Mouse (Mus musculus) cerebellum, postnatal 36 days (tissue): ENCODE data around the gene Dnal1.

ENCODE experiments used
- DNase-seq, 2 experiments: peaks; one replicate each; pipeline ENCODE4 v3.0.0; 2021 to 2022; ENCODE audit warnings: mixed read lengths in 2 of 2

The Dnal1 gene

DNA sequence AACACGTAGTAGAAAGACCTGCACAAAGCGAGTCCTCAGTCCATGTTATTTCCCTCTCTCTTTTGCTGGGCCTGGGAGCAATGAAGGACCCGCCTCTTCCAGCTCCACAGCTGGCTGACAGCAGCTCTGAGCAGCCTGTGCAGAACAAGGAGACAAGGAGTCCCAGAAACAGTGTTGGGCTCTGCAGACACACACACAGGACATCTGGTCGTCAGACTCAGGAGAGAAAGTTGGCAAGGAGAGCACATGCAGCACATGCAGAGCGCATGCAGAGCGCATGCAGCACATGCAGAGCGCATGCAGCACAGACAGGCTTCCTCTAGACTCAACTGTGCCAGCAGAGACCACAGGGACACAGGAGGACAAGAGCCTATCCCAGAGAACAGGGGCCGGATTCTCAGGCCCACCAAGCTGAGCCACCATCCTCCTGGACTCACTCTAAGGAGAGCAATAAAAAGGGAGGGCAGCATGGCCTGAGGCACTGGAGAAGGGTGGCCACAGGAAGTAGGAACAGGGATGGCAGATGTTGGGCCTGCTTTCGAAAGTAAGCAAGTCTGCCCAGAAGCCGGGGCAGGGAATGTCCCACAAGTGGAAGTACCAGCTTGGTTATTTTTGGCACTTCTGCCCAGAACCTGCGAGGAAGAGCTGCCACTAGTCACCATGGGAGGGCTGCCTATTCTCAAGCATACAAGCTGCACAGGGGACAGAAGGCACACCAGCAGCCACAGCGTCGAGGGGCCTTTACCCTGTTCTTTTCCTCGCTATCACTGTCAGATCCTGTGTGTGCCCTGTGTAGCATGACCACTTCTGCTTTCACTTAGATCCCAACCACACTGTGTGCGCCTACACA, 73.8 kb downstream of the Dnal1 start:
- DNase-seq, result no peak

DNA sequence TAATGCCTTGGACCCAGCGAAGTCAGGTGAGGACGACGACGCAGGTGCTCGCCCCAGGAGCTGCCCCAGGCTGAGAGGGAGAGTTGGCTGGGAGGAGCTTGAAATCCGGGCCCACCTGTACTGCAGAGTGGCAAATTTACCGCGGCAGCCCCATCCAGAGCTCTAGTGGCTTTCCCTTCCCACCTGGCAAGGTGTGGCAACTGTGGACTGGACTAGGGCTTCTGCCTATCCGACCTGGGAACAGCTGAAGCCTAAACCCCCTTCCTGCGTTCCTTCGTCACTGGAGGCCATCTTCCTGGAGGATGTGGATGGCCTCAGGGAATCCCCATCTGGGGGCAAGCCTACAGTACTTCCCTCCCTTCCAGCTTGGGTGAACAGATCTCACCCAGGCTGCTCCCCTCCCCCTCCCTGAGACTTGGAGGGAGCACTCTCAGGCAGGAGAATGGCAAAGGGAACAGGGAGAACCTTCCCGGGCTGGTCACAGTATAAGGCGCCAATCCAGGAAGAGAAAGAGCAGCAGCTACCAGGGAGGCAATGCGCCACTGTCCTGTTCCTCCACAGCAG, 74.8 kb downstream of the Dnal1 start:
- DNase-seq, result no peak

DNA sequence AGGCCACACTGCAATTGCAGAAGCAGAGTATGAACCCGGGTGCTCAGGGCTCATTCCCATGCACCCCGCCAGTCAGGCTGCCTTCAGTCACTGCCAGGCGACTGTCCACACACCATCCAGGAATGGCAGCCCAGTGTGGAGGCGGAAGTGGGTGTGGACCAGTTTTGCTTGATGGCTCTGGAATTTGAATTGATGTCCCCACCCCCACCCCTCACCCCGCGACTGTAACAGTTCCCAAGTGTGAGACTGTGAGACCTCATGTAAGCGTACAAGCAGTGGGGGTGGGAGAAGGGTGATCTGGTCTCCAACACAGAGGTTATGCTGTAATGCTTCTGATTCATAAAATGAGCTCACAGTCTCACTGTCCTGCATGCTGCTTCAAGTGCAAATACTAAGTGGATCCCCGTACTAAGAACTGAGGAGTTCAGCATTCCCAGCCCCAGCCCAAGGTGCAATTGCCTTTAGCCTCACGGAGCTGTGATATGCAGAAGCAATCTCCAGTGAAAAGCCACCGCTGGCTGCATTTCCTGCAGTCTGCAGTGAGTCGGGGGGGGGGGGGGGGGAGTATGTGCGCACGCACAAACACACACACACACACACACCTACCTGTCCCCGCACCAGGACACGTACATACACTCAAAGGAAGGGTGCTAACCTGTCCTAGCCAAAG, 76.1 kb downstream of the Dnal1 start:
- no peak for DNase-seq

DNA sequence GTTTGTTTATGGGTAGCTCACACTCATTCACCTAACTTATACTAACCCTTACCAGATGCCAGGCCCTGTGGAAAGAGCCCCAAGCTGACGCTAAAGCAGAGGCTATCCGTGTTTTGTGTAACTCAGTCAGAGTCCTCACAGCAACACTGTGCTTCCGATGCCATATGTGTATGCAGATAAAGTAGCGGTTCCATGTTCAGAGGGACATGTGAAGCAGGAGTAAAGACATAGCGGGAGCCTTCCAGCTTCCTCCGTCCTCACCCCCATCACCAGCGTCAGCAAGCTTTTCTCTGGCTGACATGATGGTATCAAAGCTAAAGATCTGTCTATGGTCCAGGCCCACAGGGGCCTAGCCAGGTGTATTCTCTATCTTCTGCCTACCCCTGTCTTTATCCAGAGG, 77.0 kb downstream of the Dnal1 start:
- DNase-seq, result no peak

DNA sequence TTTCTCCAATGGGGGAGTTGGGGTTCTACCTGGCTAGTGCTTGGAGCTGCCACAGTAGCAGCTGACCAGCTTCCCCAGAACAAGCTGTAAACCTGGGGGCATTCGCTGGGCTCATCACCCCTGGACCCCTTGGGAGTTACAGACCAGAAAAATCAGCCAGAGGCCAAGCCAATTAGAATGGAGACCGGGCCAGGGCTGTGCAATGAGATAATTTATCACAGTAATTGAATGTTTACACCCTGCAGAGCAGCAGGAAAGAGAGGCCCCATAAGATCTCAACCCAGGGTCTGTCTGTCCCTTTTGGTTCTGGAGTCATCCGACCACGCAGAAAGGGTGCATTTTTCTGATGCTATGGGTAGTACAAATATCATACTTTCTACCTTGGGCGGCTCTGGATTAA, 77.6 kb downstream of the Dnal1 start:
- no peak for DNase-seq

DNA sequence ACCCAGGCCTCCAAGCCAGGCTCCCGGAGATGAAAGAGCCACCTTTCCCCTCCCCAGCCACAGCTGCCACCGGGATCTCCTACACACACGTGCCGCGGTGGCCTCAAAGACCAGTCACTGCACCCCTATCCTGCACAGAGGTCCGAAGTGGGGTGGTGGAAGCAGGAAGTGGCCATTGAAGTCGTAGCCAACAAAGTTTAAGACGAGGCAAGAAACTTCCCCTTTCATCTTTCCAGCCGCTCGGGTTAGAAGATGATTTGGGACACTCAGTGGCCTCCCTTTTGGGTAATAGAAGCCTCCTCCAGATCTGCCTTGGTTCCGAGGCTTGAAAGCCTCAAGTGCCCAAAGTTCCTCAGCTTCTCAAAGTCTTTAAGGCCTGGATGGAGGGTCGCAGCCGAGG, 78.1 kb downstream of the Dnal1 start:
- DNase-seq, result no peak

DNA sequence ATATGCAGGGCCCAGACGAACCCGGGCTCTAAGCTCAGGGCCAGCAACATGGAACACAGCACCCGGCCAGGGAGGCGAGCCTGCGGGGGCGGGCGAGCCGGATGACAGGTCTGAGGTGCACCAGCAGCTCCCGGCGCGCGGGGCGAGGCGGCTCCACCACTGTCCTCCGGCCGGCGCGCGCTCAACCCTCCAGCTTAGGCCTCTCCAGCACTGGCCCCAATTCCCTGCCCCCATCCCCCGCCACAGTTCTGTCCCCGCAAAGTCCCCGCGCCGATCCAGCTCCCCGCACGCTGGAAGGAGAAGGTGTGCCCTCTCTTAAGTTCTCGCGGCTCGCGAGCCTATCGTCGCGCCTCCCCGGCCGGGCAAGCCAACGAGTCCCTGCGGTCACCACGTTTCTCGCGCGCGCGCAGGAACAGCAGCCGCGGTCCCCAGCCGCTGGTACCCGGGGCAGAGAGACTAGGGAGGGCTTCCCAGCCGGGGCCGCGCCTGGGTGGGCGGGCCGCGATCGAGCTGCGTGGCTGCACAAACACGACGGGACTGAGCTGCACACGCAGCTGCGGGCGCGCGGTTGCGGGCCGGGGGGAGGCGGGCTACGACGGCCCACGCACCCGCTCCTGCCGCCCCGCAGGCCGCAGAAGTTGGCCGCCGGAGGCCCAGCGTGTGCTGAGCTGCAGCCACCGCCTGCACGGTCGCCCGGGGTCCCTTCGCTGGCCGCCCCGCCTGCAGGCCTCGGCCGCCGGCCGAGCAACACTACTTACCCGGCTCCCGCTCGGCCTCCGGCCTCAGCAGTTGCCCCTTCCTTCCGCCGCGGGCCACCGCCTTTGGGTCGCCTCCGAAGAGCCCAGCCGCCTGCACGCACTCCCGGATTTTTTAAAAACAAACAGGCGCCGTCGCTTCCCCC, 78.8 kb downstream of the Dnal1 start:
- DNase-seq, result peak; percentile 62 to 73

DNA sequence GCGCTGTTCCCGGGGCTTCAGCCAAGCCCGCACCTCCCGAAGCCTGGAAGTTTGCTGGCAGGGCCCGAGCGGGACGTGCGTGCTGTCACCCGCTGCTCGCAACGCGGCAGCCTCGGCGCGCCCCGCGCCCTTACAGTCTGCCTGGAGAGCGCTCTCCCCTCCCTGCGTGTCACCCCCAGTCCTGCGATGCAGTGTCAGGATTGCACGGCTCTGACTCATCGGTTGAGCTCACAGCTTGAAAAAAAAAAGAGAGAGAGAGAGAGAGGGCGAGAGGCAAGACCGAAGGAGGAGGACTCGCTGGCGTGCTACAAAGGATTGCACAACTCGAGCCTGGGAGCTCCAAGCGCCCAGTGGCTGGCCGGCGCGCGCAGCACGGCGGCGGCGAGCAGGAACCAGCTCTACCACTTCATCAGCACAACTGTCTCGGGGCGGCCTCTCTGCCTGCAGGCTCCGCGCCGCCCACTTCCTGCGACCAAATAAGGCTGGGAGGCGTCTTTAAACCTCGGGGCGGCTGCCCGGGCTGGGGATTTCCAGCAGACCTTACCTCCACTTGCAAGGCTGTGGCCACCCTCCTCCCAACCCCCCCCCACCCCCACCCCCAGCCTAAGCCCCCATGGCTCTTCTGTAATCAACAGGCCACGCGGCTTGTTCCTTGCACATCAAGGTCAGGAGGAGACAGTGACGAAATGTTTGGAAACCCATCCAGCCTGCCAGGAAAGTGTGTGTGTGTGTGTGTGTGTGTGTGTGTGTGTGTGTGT, 79.7 kb downstream of the Dnal1 start:
- peak; percentile 84 to 86 for DNase-seq

DNA sequence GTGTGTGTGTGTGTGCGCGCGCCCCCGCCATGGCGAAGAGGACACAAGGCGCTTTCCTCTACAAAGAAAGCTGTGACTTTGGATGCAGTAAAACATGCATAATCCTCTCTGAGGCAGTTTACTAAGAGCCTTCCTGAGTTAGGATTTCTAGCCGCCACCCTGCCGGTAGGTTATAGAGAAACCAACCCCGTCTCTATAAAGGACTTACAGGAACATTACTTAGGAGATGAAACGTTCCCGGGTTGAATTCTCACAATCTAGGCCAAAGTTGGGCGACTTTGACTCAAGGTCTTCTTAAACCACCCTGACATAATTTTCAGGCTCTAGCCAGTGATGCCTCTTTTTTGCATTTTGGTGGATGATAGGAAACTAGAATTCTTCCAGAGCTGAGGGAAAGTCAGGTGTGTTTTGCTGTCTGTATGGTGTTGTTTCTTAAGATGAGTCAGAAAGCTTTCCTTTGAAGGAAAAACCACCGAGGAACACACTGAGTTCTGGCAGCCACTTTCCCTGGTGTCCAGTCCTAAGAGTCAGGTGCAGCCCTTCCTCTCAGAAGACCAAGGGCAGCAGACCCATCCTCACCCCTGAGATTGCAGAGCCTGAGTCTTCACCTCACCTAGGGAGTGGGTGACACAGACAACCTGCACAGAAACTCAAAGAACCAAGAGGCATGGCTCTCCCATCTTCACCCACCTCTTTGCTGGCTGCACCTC, 80.4 kb downstream of the Dnal1 start:
- no peak for DNase-seq

DNA sequence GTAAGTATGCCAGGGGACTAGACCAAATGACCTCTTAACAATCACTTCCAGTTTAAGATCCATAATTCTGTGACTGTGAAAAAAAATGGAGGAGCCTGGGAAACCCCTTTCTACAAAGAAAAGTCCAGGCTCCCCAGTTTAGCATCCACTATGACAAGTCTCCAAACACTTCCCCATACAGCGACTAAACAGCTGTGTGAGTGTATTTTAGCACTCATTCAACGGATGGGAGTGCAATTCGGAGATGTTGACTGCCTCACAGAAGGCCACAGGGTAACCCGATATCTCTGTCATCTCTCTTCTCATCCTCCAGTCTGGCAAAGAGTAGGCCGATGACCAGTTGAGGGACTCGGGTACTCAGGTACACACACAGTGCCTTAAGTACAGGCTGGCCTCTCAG, 81.0 kb downstream of the Dnal1 start:
- no peak for DNase-seq
